Mouse (Mus musculus) ES-Bruce4 (cell line): ENCODE measurements around the gene Banp. TPM values are rescaled to one million over a fixed set of nuclear protein-coding genes. Genes with fewer than 3 reads are reported as not detected.

Experiments used
- H3K27ac ChIP-seq: 2 replicates; pipeline ENCODE4 v1.5.1; 2012; ENCODE audit warnings: low read length, inconsistent platforms; ENCODE audit not compliant: insufficient read depth
- H3K27me3 ChIP-seq: 2 replicates; pipeline ENCODE4 v1.6.1; 2012; ENCODE audit warnings: mild to moderate bottlenecking, low read length, inconsistent platforms; ENCODE audit not compliant: control insufficient read depth, poor library complexity, insufficient read depth, severe bottlenecking
- H3K36me3 ChIP-seq: 2 replicates; pipeline ENCODE4 v1.6.1; 2012; ENCODE audit warnings: inconsistent platforms, mild to moderate bottlenecking, low read length, moderate library complexity; ENCODE audit not compliant: control insufficient read depth, poor library complexity, insufficient read depth, severe bottlenecking
- H3K4me1 ChIP-seq: one replicate; pipeline ENCODE4 v1.8.1; 2011; ENCODE audit warnings: low read length; ENCODE audit not compliant: control insufficient read depth, insufficient read depth
- H3K4me3 ChIP-seq: 2 replicates; pipeline ENCODE4 v1.5.1; 2011; ENCODE audit warnings: low read depth, mild to moderate bottlenecking, low read length
- H3K9ac ChIP-seq: 2 replicates; pipeline ENCODE4 v1.6.1; 2012; ENCODE audit warnings: low read depth, mild to moderate bottlenecking, inconsistent platforms; ENCODE audit not compliant: poor library complexity, severe bottlenecking
- H3K9me3 ChIP-seq: replicated peaks from 2 replicates; pipeline ENCODE4 v1.6.1; 2012; ENCODE audit warnings: mild to moderate bottlenecking, low read length, inconsistent platforms; ENCODE audit not compliant: control insufficient read depth, poor library complexity, insufficient read depth, severe bottlenecking
- CTCF ChIP-seq: IDR thresholded peaks from one replicate; pipeline ENCODE4 v1.8.1; 2011; ENCODE audit warnings: low read depth, low read length
- EP300 ChIP-seq: IDR thresholded peaks from 2 replicates; pipeline ENCODE4 v1.6.1; 2011; ENCODE audit warnings: low read depth, low read length; ENCODE audit not compliant: insufficient read depth
- POLR2A ChIP-seq: IDR thresholded peaks from one replicate; pipeline ENCODE4 v1.8.1; 2011; ENCODE audit warnings: low read length; ENCODE audit not compliant: insufficient read depth
- polyA plus RNA-seq: library from polyadenylated mRNA; stranded (reverse); fragments of >200 nt; gene quantifications from 2 replicates; pipeline ENCODE4 v1.2.4, GENCODE M21; 2011; ENCODE audit warnings: low read depth; ENCODE audit not compliant: missing spikeins, insufficient read depth, insufficient read length

Banp gene
- polyA plus RNA-seq, 1 experiment: 47.2 TPM

DNA sequence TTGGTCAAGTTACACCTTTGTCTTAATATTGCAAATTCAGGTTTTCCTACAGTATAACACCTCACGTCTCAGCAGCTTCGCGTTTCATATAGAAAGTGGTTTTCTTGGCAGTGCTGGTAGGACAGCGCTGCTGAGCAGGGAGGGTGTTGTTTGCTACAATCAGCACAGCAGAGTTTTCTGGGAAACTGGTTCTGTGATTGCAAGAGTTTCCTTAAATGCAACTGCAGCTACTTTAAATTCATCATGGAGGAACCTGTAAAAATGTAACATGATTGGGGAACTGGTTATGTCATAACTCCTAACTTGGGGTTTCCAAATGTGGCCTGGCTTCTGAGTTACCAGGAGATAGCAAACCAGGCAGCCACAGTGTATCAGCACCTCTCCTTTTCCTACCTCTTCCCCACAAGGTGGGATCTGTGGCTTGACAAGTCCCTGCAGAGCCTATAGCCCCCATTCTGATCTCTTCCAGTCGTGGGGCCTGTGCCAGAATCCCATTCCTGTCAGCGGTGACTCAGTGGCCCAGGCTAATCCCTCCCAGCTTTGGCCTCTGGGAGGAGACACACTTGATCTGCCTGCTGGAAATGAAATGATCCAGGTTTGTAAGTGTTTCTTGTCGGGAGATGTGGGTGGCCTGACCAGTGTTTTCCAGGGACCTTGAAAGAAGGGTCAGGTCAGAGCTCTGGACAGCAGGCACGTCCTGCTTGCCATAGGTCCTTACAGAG, 70.7 kb downstream of the Banp start:
- H3K27ac ChIP-seq: no peak overlapping the region
- H3K9ac ChIP-seq: no peak overlapping the region
- no peak overlapping the region for H3K4me3 ChIP-seq
- H3K27me3 ChIP-seq: no peaks in the 10 kb centered on the region
- peaks cover 29% of the 10 kb centered on the region for H3K36me3 ChIP-seq
- no peaks in the 10 kb centered on the region for H3K4me1 ChIP-seq
- TF ChIP-seq POLR2A: no peak
- TF ChIP-seq EP300: no peak
- no peak for TF ChIP-seq CTCF
- no peaks in the 10 kb centered on the region for H3K9me3 ChIP-seq

DNA sequence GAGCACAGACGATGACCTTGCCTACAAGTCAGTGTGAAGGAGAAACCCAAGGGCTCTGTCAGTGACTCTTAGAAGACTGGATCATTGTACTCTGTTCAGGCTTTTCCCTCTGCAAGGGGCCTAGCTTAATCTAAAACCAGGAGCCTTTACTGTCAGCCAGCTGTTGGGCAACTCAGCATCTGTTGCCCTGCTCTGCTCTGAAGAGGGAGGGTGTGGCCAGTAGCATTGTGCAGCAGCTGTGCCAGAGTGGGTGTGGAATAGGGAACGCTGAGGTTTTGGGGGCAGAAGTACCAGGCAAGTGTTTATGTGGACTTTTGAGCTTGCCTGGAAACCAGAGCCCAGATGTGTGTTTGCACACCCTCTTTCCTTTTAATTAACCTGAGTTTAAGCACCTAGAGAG, 72.2 kb downstream of the Banp start:
- Histone ChIP-seq H3K4me1 (no peaks in the 10 kb centered on the region), H3K27me3 (no peaks in the 10 kb centered on the region), H3K9ac (no peak overlapping the region), H3K9me3 (no peaks in the 10 kb centered on the region), H3K27ac (no peak overlapping the region), H3K4me3 (no peak overlapping the region), H3K36me3 (peaks cover 35% of the 10 kb centered on the region)
- no peak for TF ChIP-seq CTCF
- no peak for TF ChIP-seq POLR2A
- no peak for TF ChIP-seq EP300

DNA sequence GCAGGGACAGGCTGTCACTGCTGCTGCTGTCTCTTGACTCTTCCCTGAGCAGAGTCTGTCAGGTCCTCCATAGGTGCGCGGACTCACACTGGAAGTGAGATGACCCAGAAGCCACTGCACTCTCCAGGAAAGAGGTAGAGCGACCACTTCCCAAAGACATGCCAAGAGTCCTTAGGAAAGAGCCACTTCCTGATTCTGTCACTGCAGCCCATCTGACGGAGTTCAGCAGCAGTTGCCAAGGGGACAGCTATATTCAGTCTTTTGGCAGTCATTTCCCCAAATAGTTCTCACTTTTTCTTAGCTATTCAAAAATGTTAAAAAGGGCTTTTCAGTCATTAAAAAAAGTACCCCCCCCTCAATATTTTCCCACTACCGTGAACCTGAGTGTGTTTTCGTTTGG, 72.7 kb downstream of the Banp start:
- H3K4me3 ChIP-seq: no peak overlapping the region
- H3K9ac ChIP-seq: no peak overlapping the region
- no peaks in the 10 kb centered on the region for H3K27me3 ChIP-seq
- no peaks in the 10 kb centered on the region for H3K9me3 ChIP-seq
- TF ChIP-seq CTCF (no peak), POLR2A (no peak), EP300 (no peak)
- peaks cover 35% of the 10 kb centered on the region for H3K36me3 ChIP-seq
- H3K27ac ChIP-seq: no peak overlapping the region
- H3K4me1 ChIP-seq: no peaks in the 10 kb centered on the region

DNA sequence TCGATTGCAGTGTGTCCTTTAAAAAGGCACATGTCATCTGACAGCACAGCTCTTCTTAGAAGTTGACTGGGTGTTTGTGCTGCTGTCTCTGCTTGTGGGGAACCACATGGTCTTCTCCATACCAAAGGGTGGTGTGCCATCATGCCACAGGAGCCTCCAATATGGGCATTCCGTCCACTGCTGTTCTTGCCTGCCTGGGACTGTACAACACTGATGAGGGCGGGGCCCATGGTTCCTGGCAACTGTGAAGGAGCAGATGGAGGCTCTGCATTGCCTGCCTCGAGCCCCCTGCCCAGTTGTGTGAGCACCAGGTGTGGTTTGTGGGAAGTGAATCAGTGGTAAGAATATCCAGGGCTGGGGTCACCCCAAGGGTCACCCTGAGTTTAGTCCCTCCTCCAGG, 73.2 kb downstream of the Banp start:
- Histone ChIP-seq H3K9ac (no peak overlapping the region), H3K4me1 (no peaks in the 10 kb centered on the region), H3K27ac (no peak overlapping the region), H3K9me3 (no peaks in the 10 kb centered on the region), H3K4me3 (no peak overlapping the region), H3K27me3 (no peaks in the 10 kb centered on the region), H3K36me3 (peaks cover 35% of the 10 kb centered on the region)
- TF ChIP-seq CTCF: no peak
- TF ChIP-seq POLR2A: no peak
- no peak for TF ChIP-seq EP300

DNA sequence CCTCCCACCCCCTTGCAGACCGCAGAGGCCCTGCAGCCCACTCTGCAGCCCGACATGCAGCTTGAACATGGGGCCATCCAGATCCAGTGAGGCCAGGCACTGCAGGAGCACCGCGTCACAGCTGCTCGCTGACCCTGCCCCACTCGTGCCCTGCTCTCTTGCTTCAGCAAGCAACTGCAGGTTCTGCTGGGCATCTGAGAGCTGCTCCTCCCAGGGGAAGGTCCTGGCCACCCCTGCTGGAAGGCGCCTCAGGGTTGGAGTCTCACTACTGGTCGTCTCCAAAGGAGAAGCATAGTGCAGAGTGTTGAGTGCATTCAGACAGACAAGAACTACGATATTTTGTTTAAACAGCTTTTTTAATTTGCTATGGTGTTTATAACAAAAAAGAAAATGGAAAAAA, 76.0 kb downstream of the Banp start:
- TF ChIP-seq CTCF (no peak), POLR2A (no peak), EP300 (no peak)
- H3K27ac ChIP-seq: no peak overlapping the region
- peaks cover 31% of the 10 kb centered on the region for H3K36me3 ChIP-seq
- H3K4me1 ChIP-seq: no peaks in the 10 kb centered on the region
- no peaks in the 10 kb centered on the region for H3K27me3 ChIP-seq
- no peak overlapping the region for H3K9ac ChIP-seq
- no peaks in the 10 kb centered on the region for H3K9me3 ChIP-seq
- H3K4me3 ChIP-seq: no peak overlapping the region

DNA sequence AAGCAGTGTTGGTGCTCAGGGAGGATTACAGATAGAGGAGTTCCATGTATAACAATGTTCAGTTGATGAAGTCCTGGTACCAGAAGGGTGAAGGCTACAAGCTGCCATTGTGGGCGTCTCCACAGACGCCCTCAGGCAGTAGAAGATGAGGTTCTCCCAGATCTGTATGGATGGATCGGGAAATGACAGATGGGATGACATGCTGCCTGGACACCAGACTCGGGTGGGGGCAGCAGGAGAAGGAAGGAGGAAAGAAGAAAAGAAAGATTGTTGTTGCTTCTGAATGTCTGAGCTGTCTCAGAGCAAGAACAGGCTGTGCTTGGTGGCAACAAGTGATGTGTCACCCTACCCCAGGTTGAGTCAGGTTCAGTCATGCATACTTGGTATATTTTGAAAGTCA, 78.6 kb downstream of the Banp start:
- no peak for TF ChIP-seq POLR2A
- no peak for TF ChIP-seq EP300
- no peak for TF ChIP-seq CTCF

More for the DNA sequence above, 78.6 kb downstream of the Banp start:
- H3K27me3 ChIP-seq: no peaks in the 10 kb centered on the region
- no peaks in the 10 kb centered on the region for H3K4me1 ChIP-seq
- H3K27ac ChIP-seq: no peak overlapping the region
- no peak overlapping the region for H3K9ac ChIP-seq
- no peaks in the 10 kb centered on the region for H3K9me3 ChIP-seq
- no peak overlapping the region for H3K4me3 ChIP-seq
- peaks cover 28% of the 10 kb centered on the region for H3K36me3 ChIP-seq
